Mouse (Mus musculus) spleen, adult 2 months (tissue): ENCODE measurements at regions not wholly inside any gene's neighbourhood (a gene's known extent, or its start where the extent isn't known, plus 50 kb on each side); places are given as distances from the start of the nearest gene placed in this dataset.

Experiments used
- CTCF ChIP-seq: fragments of 200-500 bp; IDR thresholded peaks from 2 replicates; pipeline ENCODE4 v1.5.1; 2011; ENCODE audit warnings: mild to moderate bottlenecking, inconsistent platforms; ENCODE audit not compliant: insufficient read depth, insufficient read length, insufficient replicate concordance; ENCODE audit errors: extremely low read depth
- POLR2A ChIP-seq: fragments of 200-500 bp; IDR thresholded peaks from 2 replicates; pipeline ENCODE4 v1.6.1; 2011; ENCODE audit warnings: low read depth, low read length, inconsistent platforms

DNA sequence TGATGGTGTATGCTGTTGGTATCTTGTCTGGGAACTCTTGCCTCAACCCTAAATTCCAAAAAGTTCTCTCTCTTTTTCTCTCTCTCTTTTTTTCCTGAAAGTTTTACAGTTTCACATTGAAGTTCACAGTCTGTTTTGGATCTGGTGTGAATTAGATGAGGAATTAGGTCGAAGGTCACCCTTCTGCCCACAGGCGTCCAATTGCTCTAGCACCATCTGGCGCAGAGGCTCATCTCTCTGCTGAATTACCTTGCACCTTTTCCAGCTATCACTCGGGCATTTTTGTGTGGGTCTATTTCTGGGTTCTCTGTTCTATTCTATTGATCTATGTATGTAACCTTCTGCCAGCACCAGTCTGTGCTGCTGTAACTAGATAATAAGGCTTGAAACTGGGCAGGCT lies 81.8 kb upstream of the Mef2a start:
- no peak for TF ChIP-seq CTCF
- TF ChIP-seq POLR2A = no peak
